Mouse (Mus musculus) lung, adult 2 months (tissue): Measurements from ENCODE around the gene Sac3d1. TPM values are rescaled to one million over a fixed set of nuclear protein-coding genes. Genes with fewer than 3 reads are reported as not detected.

Experiments used
- DNase-seq: peaks from one replicate; pipeline ENCODE4 v3.0.0; 2022
- H3K4me1 ChIP-seq: fragments of 200-500 bp; 2 replicates; pipeline ENCODE4 v1.6.1; 2011; ENCODE audit warnings: low read length; ENCODE audit not compliant: control insufficient read depth, insufficient read depth
- H3K4me3 ChIP-seq: fragments of 200-500 bp; replicated peaks from 2 replicates; pipeline ENCODE3; 2011; ENCODE audit warnings: low read depth, mild to moderate bottlenecking, control low read depth, low read length; ENCODE audit errors: extremely low read depth
- POLR2A ChIP-seq: fragments of 200-500 bp; IDR thresholded peaks from 2 replicates; pipeline ENCODE4 v1.6.1; 2011; ENCODE audit warnings: low read depth, mild to moderate bottlenecking, control low read depth, low read length, borderline replicate concordance; ENCODE audit errors: extremely low read depth
- WGBS: fragments of 180-500 bp; shearing (Covaris S2); methylation state at CpG from one replicate; pipeline ENCODE4 v1.1.7; 2018; 5-methylcytosine and 5-hydroxymethylcytosine counted together
- polyA plus RNA-seq: library from polyadenylated mRNA; depleted of rRNA; stranded (reverse); fragments of >200 nt; gene quantifications from 2 replicates; pipeline ENCODE4 v1.2.3, GENCODE M21; 2012; rRNA removed

Gene Sac3d1
- polyA plus RNA-seq, 1 experiment, result 25.3 TPM

GRCm38 (mm10) chr19:6066571-6066970 is 51.9 kb downstream of the Sac3d1 start:
- WGBS, result 39% methylated on average over 5 of the region's 5 CpGs
- no peak for DNase-seq
- peaks cover 17% of the 10 kb centered on the region for H3K4me1 ChIP-seq
- no peak for TF ChIP-seq POLR2A
- H3K4me3 ChIP-seq, result no peak overlapping the region

Other genes starting within 250 kb of the Sac3d1 start
- gene Frmd8, start 243.4 kb downstream of the Sac3d1 start, polyA plus RNA-seq, result 32.1 and 37.8 TPM in 2 replicates
- gene Slc25a45, start 240.8 kb downstream of the Sac3d1 start, polyA plus RNA-seq, result 24.5 and 26.0 TPM in 2 replicates
- 1.1 and 1.2 TPM in 2 replicates for gene Tigd3, start 224.5 kb downstream of the Sac3d1 start, polyA plus RNA-seq
- 87.1 and 103 TPM in 2 replicates for gene Dpf2, start 205.6 kb downstream of the Sac3d1 start, polyA plus RNA-seq
- 22.2 and 24.1 TPM in 2 replicates for gene Cdc42ep2, start 193.8 kb downstream of the Sac3d1 start, polyA plus RNA-seq
- 30.5 and 32.7 TPM in 2 replicates for gene Pola2, start 154.4 kb downstream of the Sac3d1 start, polyA plus RNA-seq
- gene Slc22a20, start 132.5 kb downstream of the Sac3d1 start, polyA plus RNA-seq, result not detected in 2 replicates
- gene Capn1, start 102.8 kb downstream of the Sac3d1 start, polyA plus RNA-seq, result 55.6 and 68.9 TPM in 2 replicates
- 41.1 and 47.1 TPM in 2 replicates for gene Syvn1, start 72.1 kb downstream of the Sac3d1 start, polyA plus RNA-seq
- gene Mrpl49, start 60.9 kb downstream of the Sac3d1 start, polyA plus RNA-seq, result 10.8 and 13.7 TPM in 2 replicates
- 896 and 1,315 TPM in 2 replicates for gene Fau, start 60.8 kb downstream of the Sac3d1 start, polyA plus RNA-seq
- 47.0 and 54.7 TPM in 2 replicates for gene Znhit2, start 57.5 kb downstream of the Sac3d1 start, polyA plus RNA-seq
- 34.6 and 36.5 TPM in 2 replicates for gene Tm7sf2, start 50.3 kb downstream of the Sac3d1 start, polyA plus RNA-seq
- gene Vps51, start 41.4 kb downstream of the Sac3d1 start, polyA plus RNA-seq, result 61.7 and 81.7 TPM in 2 replicates
- gene Tmem262, start 38.6 kb downstream of the Sac3d1 start, polyA plus RNA-seq, result not detected in 2 replicates
- gene Gm28374, start 36.4 kb downstream of the Sac3d1 start, polyA plus RNA-seq, result 0.50 and 0.60 TPM in 2 replicates
- 89.7 and 99.1 TPM in 2 replicates for gene Zfpl1, start 33.7 kb downstream of the Sac3d1 start, polyA plus RNA-seq
- 0.63 and 0.92 TPM in 2 replicates for gene Cdca5, start 33.7 kb downstream of the Sac3d1 start, polyA plus RNA-seq
- not detected in 2 replicates for gene AC131692.1, start 24.2 kb downstream of the Sac3d1 start, polyA plus RNA-seq
- gene Naaladl1, start 12.9 kb downstream of the Sac3d1 start, polyA plus RNA-seq, result 0.20 and 0.30 TPM in 2 replicates
- 43.8 and 45.2 TPM in 2 replicates for gene Snx15, start 9.7 kb upstream of the Sac3d1 start, polyA plus RNA-seq
- 14.6 and 15.8 TPM in 2 replicates for gene Batf2, start 22.3 kb upstream of the Sac3d1 start, polyA plus RNA-seq
- 128 TPM in 2 replicates for gene Arl2, start 22.9 kb upstream of the Sac3d1 start, polyA plus RNA-seq
- 0.37 and 0.75 TPM in 2 replicates for gene Majin, start 65.7 kb upstream of the Sac3d1 start, polyA plus RNA-seq
- 1.7 and 2.6 TPM in 2 replicates for gene Gpha2, start 107.7 kb upstream of the Sac3d1 start, polyA plus RNA-seq
- gene Ppp2r5b, start 117.2 kb upstream of the Sac3d1 start, polyA plus RNA-seq, result 58.7 and 88.5 TPM in 2 replicates
- 37.0 and 37.7 TPM in 2 replicates for gene Atg2a, start 123.0 kb upstream of the Sac3d1 start, polyA plus RNA-seq
- 399 and 593 TPM in 2 replicates for gene Ehd1, start 158.1 kb upstream of the Sac3d1 start, polyA plus RNA-seq
- gene Cdc42bpg, start 187.8 kb upstream of the Sac3d1 start, polyA plus RNA-seq, result 132 and 133 TPM in 2 replicates
- gene Men1, start 216.3 kb upstream of the Sac3d1 start, polyA plus RNA-seq, result 52.1 and 56.2 TPM in 2 replicates
- 303 and 441 TPM in 2 replicates for gene Map4k2, start 222.5 kb upstream of the Sac3d1 start, polyA plus RNA-seq
- gene Sf1, start 245.0 kb upstream of the Sac3d1 start, polyA plus RNA-seq, result 136 and 194 TPM in 2 replicates